Mouse (Mus musculus) urinary bladder, adult 2 months (tissue): ENCODE measurements around the gene Atp12a. TPM values are rescaled to one million over a fixed set of nuclear protein-coding genes. Genes with fewer than 3 reads are reported as not detected.

Experiments
- DNase-seq: peaks from one replicate; pipeline ENCODE4 v3.0.0; 2022; ENCODE audit warnings: low spot score
- polyA plus RNA-seq: library from polyadenylated mRNA; depleted of rRNA; stranded (reverse); fragments of >200 nt; gene quantifications from 2 replicates; pipeline ENCODE4 v1.2.3, GENCODE M21; 2012; rRNA removed

Atp12a gene
- polyA plus RNA-seq, 1 experiment, result 0.25 TPM

DNA sequence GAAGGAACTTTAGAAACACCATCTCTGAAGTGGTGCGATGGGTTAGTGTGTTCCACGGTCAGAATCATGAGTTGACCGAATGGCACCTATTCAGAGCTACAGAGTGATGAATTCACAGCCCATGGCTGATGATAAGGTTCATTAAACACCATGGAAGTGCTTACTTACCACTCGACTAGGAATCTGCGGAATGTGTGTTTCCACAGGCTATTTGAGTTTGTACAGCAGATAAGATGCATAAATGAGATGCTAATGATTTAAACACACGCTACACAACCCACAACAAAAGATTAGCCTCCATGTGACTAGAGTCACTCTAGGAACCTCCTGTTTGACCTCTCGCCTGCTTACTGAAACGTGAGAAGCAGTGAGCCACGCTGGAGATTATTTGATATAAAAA, 14.5 kb downstream of the Atp12a start:
- DNase-seq, result no peak

DNA sequence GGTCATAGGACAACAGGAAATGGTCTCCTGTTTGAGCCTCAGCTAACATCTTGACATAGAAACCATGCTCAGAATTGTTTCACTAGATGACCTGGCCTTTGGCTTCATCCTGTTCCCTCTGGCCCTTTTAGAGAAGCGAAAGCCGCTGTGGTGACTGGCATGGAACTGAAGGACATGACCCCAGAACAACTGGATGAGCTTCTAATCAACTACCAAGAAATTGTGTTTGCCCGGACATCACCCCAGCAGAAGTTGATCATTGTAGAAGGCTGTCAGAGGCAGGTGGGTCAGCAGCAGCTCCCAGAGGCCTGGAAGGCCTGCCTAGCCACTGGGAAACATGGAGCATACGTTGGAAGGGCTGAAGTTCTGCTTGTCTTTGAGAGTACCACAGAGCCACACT, 17.5 kb downstream of the Atp12a start:
- no peak for DNase-seq

DNA sequence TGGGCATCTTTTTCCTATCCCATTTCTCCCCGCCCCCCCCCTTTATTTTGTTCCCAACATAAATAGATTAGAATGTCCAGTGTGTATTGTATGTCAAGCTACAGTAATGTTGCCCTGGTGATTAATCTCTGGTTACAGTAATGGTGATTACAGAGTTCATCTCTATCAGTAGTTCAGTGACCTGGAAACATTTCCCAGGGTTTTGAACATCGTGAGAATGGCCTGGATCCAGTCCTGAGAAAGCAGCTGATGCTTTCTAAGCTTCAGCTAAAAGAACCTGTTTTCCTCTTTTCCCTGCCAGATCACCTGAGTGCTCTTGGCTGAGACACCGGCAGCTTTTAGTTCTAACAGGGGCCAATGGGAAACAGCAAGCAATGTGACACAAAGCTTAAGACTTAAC, 25.4 kb downstream of the Atp12a start:
- no peak for DNase-seq

DNA sequence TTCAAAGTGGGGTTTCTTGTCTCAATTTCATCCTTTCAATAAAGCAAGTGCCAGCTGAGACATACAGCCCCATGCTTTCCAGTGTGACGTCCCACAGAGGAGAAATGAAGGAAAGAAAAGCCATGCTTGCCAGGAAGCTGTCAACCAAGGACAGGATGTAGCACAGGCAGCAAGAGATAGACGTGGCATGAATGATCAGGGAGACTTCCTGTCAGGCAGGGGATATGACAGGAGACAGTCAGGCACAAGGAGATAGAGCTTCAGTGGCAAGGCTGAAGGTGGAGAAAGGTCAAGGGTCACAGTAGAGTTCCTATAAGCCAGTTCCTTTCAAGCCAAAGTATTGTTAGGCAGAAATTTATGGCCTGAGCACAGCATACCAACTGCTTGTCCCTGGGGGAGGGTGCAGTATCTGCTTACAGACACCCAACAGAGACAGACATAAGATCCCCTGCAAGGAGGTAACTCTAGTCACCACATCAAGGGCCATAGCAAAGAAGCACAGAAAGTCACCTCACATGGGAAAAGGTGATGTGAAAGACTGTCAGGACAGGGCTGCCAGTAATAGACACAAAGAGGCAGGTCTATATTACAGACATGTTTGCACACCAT, 28.9 kb downstream of the Atp12a start:
- no peak for DNase-seq

DNA sequence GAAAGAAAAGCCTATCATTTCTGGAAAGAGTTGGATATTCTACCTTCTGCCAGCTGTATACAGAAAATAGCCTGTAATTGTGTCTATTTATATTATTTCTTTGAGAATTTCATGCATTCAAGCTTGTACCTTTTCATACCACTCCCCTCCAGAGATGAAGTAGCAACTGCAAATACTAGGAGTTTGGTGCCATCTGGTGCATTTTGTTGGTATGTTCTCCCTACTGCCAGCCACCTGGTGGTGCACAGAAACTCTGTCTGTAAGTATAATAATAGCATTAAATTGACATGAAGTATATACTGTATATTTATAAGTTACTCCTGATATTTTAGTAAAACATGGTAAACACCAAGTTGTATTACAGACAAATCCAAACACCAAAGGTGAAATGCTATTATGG, 33.1 kb downstream of the Atp12a start:
- DNase-seq, result no peak

DNA sequence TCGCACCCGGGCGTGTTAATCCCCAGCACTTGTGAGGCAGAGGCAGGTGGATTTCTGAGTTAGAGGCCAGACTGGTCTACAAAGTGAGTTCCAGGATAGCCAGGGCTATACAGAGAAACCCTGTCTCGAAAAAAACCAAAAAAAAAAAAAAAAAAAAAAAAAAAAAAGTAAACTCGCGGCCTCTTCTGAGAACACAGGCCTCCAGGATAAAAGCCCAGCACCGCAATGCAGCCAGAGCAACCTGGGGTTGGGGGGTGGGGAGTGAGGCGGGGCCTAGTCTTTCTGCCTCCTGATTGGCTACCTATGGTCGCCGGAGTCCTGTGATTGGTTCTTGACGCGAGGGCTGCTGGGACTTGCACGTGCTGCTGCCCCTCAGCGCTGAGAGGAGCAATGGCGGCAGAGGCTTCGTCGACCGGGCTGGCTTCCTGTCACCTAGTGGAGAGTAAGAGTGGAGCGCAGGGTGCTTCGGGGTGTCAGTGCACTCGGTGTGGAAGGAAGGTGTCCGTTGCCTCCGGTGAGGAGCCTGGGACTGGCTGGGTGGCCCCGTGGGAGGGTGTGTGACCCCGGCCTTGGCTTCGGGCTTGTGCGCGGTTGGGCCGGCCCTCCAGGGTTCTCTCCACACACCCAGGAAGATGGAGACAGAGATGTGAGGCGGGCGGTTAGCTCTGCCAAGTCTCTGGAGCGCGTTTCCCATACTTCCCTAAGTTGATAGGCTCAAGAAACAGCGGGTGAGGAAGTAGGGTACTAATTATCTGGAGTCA, 37.6 kb downstream of the Atp12a start, which contains the start of gene Rnf17:
Rnf17 (plus strand) TSS at position 271 of the 761 bp plus-strand sequence.
- DNase-seq, result no peak

DNA sequence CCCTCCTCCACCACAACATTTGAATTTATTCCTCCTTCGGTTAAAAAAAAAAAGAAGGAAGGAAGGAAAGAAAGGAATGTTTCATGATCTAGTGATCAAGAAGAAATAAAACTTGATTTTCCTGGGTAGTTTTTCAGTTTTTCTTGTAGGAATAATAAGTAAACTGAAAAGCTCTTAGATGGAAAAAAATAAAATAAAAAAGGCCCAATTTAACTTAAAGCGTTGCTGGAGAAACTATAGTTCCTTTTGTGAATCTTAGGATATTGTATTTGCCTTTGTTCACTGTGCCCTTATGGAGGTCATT, 38.2 kb downstream of the Atp12a start:
- no peak for DNase-seq

Other genes with a start within 250 kb of the Atp12a start
- gene Gzme, start 244.4 kb upstream of the Atp12a start, polyA plus RNA-seq, result not detected in 2 replicates
- not detected in 2 replicates for gene Gzmd, start 232.5 kb upstream of the Atp12a start, polyA plus RNA-seq
- not detected in 2 replicates for gene Gzmg, start 205.5 kb upstream of the Atp12a start, polyA plus RNA-seq
- gene Gzmn, start 190.5 kb upstream of the Atp12a start, polyA plus RNA-seq, result not detected in 2 replicates
- not detected in 2 replicates for gene Gzmf, start 153.7 kb upstream of the Atp12a start, polyA plus RNA-seq
- 0.07 TPM in 2 replicates for gene Gzmc, start 130.4 kb upstream of the Atp12a start, polyA plus RNA-seq
- gene Gzmb, start 102.8 kb upstream of the Atp12a start, polyA plus RNA-seq, result 1.4 and 2.2 TPM in 2 replicates
- gene Rnf17, start 37.5 kb downstream of the Atp12a start, polyA plus RNA-seq, result 0.58 and 0.75 TPM in 2 replicates
- 3.6 and 6.0 TPM in 2 replicates for gene Cenpj, start 210.4 kb downstream of the Atp12a start, polyA plus RNA-seq
- 28.0 and 36.2 TPM in 2 replicates for gene Parp4, start 210.6 kb downstream of the Atp12a start, polyA plus RNA-seq